Mouse (Mus musculus) kidney, adult 2 months (tissue): ENCODE results near the gene Fam173a.
"Not testable (repeated sequence)": the region's sequence is repeated elsewhere in the genome, so short reads cannot be mapped to it uniquely, and the experiment has no call there.

ENCODE experiments used
- CTCF ChIP-seq: fragments of 200-500 bp; conservative IDR thresholded peaks from 2 replicates; pipeline ENCODE4 v1.5.1; 2011; ENCODE audit warnings: low read depth, mild to moderate bottlenecking, control low read depth, low read length, moderate library complexity, mixed read lengths; ENCODE audit not compliant: insufficient read depth, insufficient read length
- POLR2A ChIP-seq: fragments of 200-500 bp; IDR thresholded peaks from one replicate; pipeline ENCODE4 v1.6.1; 2011; ENCODE audit warnings: low read depth, low read length, control low read depth

DNA sequence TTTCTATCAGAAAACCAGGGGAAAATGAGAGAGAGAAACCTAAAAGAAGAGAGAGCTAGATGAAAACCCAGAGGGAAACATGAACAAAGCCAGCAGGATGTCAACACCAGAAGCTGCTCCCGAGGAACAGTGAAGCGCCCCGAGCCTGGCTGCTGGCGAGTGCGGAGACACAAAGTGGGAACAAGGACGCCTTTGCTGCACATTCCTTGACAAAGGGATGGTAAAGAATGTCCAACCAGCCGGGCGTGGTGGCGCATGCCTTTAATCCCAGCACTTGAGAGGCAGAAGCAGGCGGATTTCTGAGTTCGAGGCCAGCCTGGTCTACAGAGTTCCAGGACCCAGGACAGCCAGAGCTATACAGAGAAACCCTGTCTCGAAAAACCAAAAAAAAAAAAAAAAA is 51.2 kb downstream of the Fam173a start:
- TF ChIP-seq CTCF, POLR2A: not testable (repeated sequence)
